Mouse (Mus musculus): ENCODE data around the gene Mapkapk3. TPM values are rescaled to one million over a fixed set of nuclear protein-coding genes. Genes with fewer than 3 reads are reported as not detected.
A peak's percentile ranks its signal among the peaks of the same experiment; 100 is the strongest.

Gene Mapkapk3
- polyA plus RNA-seq, 1 experiment, result 23.6 TPM

GRCm38 (mm10) chr9:107288105-107288650 lies 1.5 kb downstream of the Mapkapk3 start:
- Histone ChIP-seq H3K27ac (replicated peaks; ENCODE audit: low read depth, low read length) (no peak overlapping the region), H3K4me3 (ENCODE audit: insufficient read depth, low read depth, low read length) (0 out of 2 replicates have a peak overlapping the region, but pooled peaks have one; percentile 87), H3K4me1 (ENCODE audit: control insufficient read depth, insufficient read depth, insufficient read length, low read length) (peaks cover 11% of the 10 kb centered on the region; the same call in 1 of the 2 replicates)

GRCm38 (mm10) chr9:107287294-107287693 lies 2.4 kb downstream of the Mapkapk3 start:
- H3K4me3 ChIP-seq (ENCODE audit: insufficient read depth, low read depth, low read length), result no peak overlapping the region
- H3K4me1 ChIP-seq (ENCODE audit: control insufficient read depth, insufficient read depth, insufficient read length, low read length), result peaks cover 11% of the 10 kb centered on the region; the same call in 1 of the 2 replicates
- no peak overlapping the region for H3K27ac ChIP-seq (replicated peaks; ENCODE audit: low read depth, low read length)

- Histone ChIP-seq H3K4me3 (ENCODE audit: insufficient read depth, low read depth, low read length) (no peak overlapping the region), H3K4me1 (ENCODE audit: control insufficient read depth, insufficient read depth, insufficient read length, low read length) (peaks cover 15% of the 10 kb centered on the region), H3K27ac (replicated peaks; ENCODE audit: low read depth, low read length) (no peak overlapping the region)
Observed at GRCm38 (mm10) chr9:107285009-107285408, 4.7 kb downstream of the Mapkapk3 start.

- Histone ChIP-seq H3K4me1 (ENCODE audit: control insufficient read depth, insufficient read depth, insufficient read length, low read length) (peaks cover 13% of the 10 kb centered on the region), H3K4me3 (ENCODE audit: insufficient read depth, low read depth, low read length) (no peak overlapping the region), H3K27ac (replicated peaks; ENCODE audit: low read depth, low read length) (peak overlapping the region; percentile 46; the same call in 1 of the 2 replicates)
Observed at GRCm38 (mm10) chr9:107282951-107283350, 6.7 kb downstream of the Mapkapk3 start.

GRCm38 (mm10) chr9:107281241-107281987 lies 8.3 kb downstream of the Mapkapk3 start:
- Histone ChIP-seq H3K4me3 (ENCODE audit: insufficient read depth, low read depth, low read length) (no peak overlapping the region), H3K27ac (replicated peaks; ENCODE audit: low read depth, low read length) (no peak overlapping the region), H3K4me1 (ENCODE audit: control insufficient read depth, insufficient read depth, insufficient read length, low read length) (peaks cover 13% of the 10 kb centered on the region)

GRCm38 (mm10) chr9:107280322-107281027 lies 9.2 kb downstream of the Mapkapk3 start:
- H3K4me3 ChIP-seq (ENCODE audit: insufficient read depth, low read depth, low read length), result no peak overlapping the region; the same call in 1 of the 2 replicates
- H3K27ac ChIP-seq (replicated peaks; ENCODE audit: low read depth, low read length), result no peak overlapping the region; the same call in 1 of the 2 replicates
- H3K4me1 ChIP-seq (ENCODE audit: control insufficient read depth, insufficient read depth, insufficient read length, low read length), result peaks cover 13% of the 10 kb centered on the region

- H3K4me3 ChIP-seq (ENCODE audit: insufficient read depth, low read depth, low read length), result no peak overlapping the region; the same call in 1 of the 2 replicates
- H3K4me1 ChIP-seq (ENCODE audit: control insufficient read depth, insufficient read depth, insufficient read length, low read length), result peaks cover 10% of the 10 kb centered on the region
- no peak overlapping the region; the same call in 1 of the 2 replicates for H3K27ac ChIP-seq (replicated peaks; ENCODE audit: low read depth, low read length)
Observed at GRCm38 (mm10) chr9:107279378-107280321, 10.0 kb downstream of the Mapkapk3 start.

- H3K4me3 ChIP-seq (ENCODE audit: insufficient read depth, low read depth, low read length), result no peak overlapping the region
- peaks cover 10% of the 10 kb centered on the region for H3K4me1 ChIP-seq (ENCODE audit: control insufficient read depth, insufficient read depth, insufficient read length, low read length)
- H3K27ac ChIP-seq (replicated peaks; ENCODE audit: low read depth, low read length), result peak overlapping the region; percentile 12; the same call in 1 of the 2 replicates
Observed at GRCm38 (mm10) chr9:107278527-107279377, 10.9 kb downstream of the Mapkapk3 start.

GRCm38 (mm10) chr9:107278126-107278525 lies 11.6 kb downstream of the Mapkapk3 start:
- peak overlapping the region; percentile 12; the same call in 1 of the 2 replicates for H3K27ac ChIP-seq (replicated peaks; ENCODE audit: low read depth, low read length)
- H3K4me1 ChIP-seq (ENCODE audit: control insufficient read depth, insufficient read depth, insufficient read length, low read length), result peaks cover 10% of the 10 kb centered on the region
- H3K4me3 ChIP-seq (ENCODE audit: insufficient read depth, low read depth, low read length), result no peak overlapping the region

GRCm38 (mm10) chr9:107277603-107278002 lies 12.1 kb downstream of the Mapkapk3 start:
- no peak overlapping the region for H3K4me3 ChIP-seq (ENCODE audit: insufficient read depth, low read depth, low read length)
- no peak overlapping the region for H3K27ac ChIP-seq (replicated peaks; ENCODE audit: low read depth, low read length)
- peaks cover 10% of the 10 kb centered on the region for H3K4me1 ChIP-seq (ENCODE audit: control insufficient read depth, insufficient read depth, insufficient read length, low read length)

GRCm38 (mm10) chr9:107275710-107276109 lies 14.0 kb downstream of the Mapkapk3 start:
- Histone ChIP-seq H3K4me3 (ENCODE audit: insufficient read depth, low read depth, low read length) (no peak overlapping the region), H3K27ac (replicated peaks; ENCODE audit: low read depth, low read length) (no peak overlapping the region), H3K4me1 (ENCODE audit: control insufficient read depth, insufficient read depth, insufficient read length, low read length) (peaks cover 5% of the 10 kb centered on the region; the same call in 1 of the 2 replicates)

- Histone ChIP-seq H3K4me1 (ENCODE audit: control insufficient read depth, insufficient read depth, insufficient read length, low read length) (peaks cover 5% of the 10 kb centered on the region; the same call in 1 of the 2 replicates), H3K4me3 (ENCODE audit: insufficient read depth, low read depth, low read length) (no peak overlapping the region), H3K27ac (replicated peaks; ENCODE audit: low read depth, low read length) (no peak overlapping the region)
Observed at GRCm38 (mm10) chr9:107274751-107275150, 14.9 kb downstream of the Mapkapk3 start.

- H3K27ac ChIP-seq (replicated peaks; ENCODE audit: low read depth, low read length), result no peak overlapping the region
- peaks cover 3% of the 10 kb centered on the region; the same call in 1 of the 2 replicates for H3K4me1 ChIP-seq (ENCODE audit: control insufficient read depth, insufficient read depth, insufficient read length, low read length)
- no peak overlapping the region for H3K4me3 ChIP-seq (ENCODE audit: insufficient read depth, low read depth, low read length)
Observed at GRCm38 (mm10) chr9:107273184-107273583, 16.5 kb downstream of the Mapkapk3 start.

Measured in brown adipose tissue, adult 24 weeks (tissue).